Mouse (Mus musculus) hindbrain, embryonic 15.5 days (tissue): ENCODE results near the gene AI661453. TPM values are rescaled to one million over a fixed set of nuclear protein-coding genes. Genes with fewer than 3 reads are reported as not detected.
"Not testable (repeated sequence)": the region's sequence is repeated elsewhere in the genome, so short reads cannot be mapped to it uniquely, and the experiment has no call there.

ENCODE experiments used
- ATAC-seq: fragments of 200-750 bp; cut with Nextera tagmentation; 2 replicates; pipeline ENCODE4 v1.8.0; 2017; ENCODE audit warnings: low read depth, moderate number of reproducible peaks, moderate TSS enrichment; ENCODE audit not compliant: low FRiP score
- H3K27ac ChIP-seq: fragments of 300-500 bp; sonication (generic); replicated peaks from 2 replicates; pipeline ENCODE4 v1.5.1; 2015; ENCODE audit warnings: mild to moderate bottlenecking, inconsistent platforms
- H3K27me3 ChIP-seq: fragments of 300-500 bp; sonication (generic); 2 replicates; pipeline ENCODE4 v1.6.1; 2015; ENCODE audit warnings: control low read depth, inconsistent platforms
- H3K36me3 ChIP-seq: fragments of 300-500 bp; sonication (generic); 2 replicates; pipeline ENCODE4 v1.6.1; 2015; ENCODE audit warnings: control low read depth, inconsistent platforms
- H3K4me1 ChIP-seq: fragments of 300-500 bp; sonication (generic); replicated peaks from 2 replicates; pipeline ENCODE4 v1.6.1; 2015; ENCODE audit warnings: control low read depth, inconsistent platforms
- H3K4me2 ChIP-seq: fragments of 300-500 bp; sonication (generic); 2 replicates; pipeline ENCODE4 v1.6.1; 2015; ENCODE audit warnings: moderate library complexity, mild to moderate bottlenecking, inconsistent platforms
- H3K4me3 ChIP-seq: fragments of 300-500 bp; sonication (generic); 2 replicates; pipeline ENCODE4 v1.5.1; 2015; ENCODE audit warnings: mild to moderate bottlenecking, inconsistent platforms
- H3K9ac ChIP-seq: fragments of 300-500 bp; sonication (generic); 2 replicates; pipeline ENCODE4 v1.6.1; 2015; ENCODE audit warnings: inconsistent platforms
- H3K9me3 ChIP-seq: fragments of 300-500 bp; sonication (generic); 2 replicates; pipeline ENCODE4 v1.6.1; 2016; ENCODE audit warnings: control low read depth, inconsistent platforms
- WGBS: fragments of 180-500 bp; shearing (Covaris S2); methylation state at CpG from one replicate; pipeline ENCODE4 v1.1.7; 2015; 5-methylcytosine and 5-hydroxymethylcytosine counted together
- polyA plus RNA-seq: library from polyadenylated mRNA; unstranded; fragments of >200 nt; fragmentation: Nextera tagmentation; extraction: Ambion mirVana; gene quantifications from 2 replicates; pipeline ENCODE4 v1.2.1, GENCODE M21; 2015

AI661453 gene
- polyA plus RNA-seq, 1 experiment from 2014 or later, result 0.47 TPM

DNA sequence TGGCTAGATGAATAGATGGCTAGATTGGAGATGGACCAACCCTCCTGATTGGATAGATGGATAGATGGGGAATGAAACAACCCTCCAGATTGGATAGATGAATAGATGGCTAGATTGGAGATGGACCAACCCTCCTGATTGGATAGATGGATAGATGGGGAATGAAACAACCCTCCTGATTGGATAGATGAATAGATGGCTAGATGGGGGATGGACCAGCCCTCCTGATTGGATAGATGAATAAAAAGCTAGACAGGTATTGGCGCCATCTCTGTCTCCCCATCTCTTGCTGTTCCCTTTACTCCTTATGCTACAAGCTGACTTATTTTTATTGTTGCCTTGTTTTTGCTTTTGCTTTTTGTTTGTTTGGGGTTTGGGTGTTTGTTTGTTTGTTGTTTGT lies 13.8 kb upstream of the AI661453 start:
- not testable (repeated sequence) for H3K4me3 ChIP-seq, ATAC-seq, H3K9ac ChIP-seq, H3K27ac ChIP-seq, H3K36me3 ChIP-seq, H3K27me3 ChIP-seq, H3K4me2 ChIP-seq, H3K9me3 ChIP-seq, H3K4me1 ChIP-seq
- WGBS, result 75% methylated on average over 1 of the region's 1 CpGs

- H3K4me2 ChIP-seq, result no peak overlapping the region
- no peak overlapping the region for H3K27ac ChIP-seq
- no peaks in the 10 kb centered on the region for H3K27me3 ChIP-seq
- WGBS, result 79% methylated on average over 6 of the region's 6 CpGs
- no peaks in the 10 kb centered on the region for H3K9me3 ChIP-seq
- H3K4me1 ChIP-seq, result peaks cover 4% of the 10 kb centered on the region; the same call in 1 of the 2 replicates
- H3K9ac ChIP-seq, result no peak overlapping the region
- no peak for ATAC-seq
- no peak overlapping the region for H3K4me3 ChIP-seq
- no peaks in the 10 kb centered on the region for H3K36me3 ChIP-seq
These were observed 12.2 kb upstream of the AI661453 start for GRCm38 (mm10) chr17:47424186-47424585.

- 78% methylated on average over 6 of the region's 6 CpGs for WGBS
- H3K36me3 ChIP-seq, result no peaks in the 10 kb centered on the region
- ATAC-seq, result no peak
- no peak overlapping the region for H3K27ac ChIP-seq
- H3K4me3 ChIP-seq, result no peak overlapping the region
- H3K27me3 ChIP-seq, result no peaks in the 10 kb centered on the region
- peaks cover 4% of the 10 kb centered on the region; the same call in 1 of the 2 replicates for H3K4me1 ChIP-seq
- H3K4me2 ChIP-seq, result no peak overlapping the region
- H3K9me3 ChIP-seq, result no peaks in the 10 kb centered on the region
- H3K9ac ChIP-seq, result no peak overlapping the region
These were observed 9.1 kb upstream of the AI661453 start for GRCm38 (mm10) chr17:47427316-47427715.

GRCm38 (mm10) chr17:47428831-47429304 lies 7.5 kb upstream of the AI661453 start:
- H3K4me2 ChIP-seq, result peak overlapping the region; percentile 39
- H3K27ac ChIP-seq, result no peak overlapping the region
- H3K4me1 ChIP-seq, result peaks cover 4% of the 10 kb centered on the region; the same call in 1 of the 2 replicates
- H3K36me3 ChIP-seq, result no peaks in the 10 kb centered on the region
- H3K4me3 ChIP-seq, result no peak overlapping the region
- no peak overlapping the region for H3K9ac ChIP-seq
- H3K9me3 ChIP-seq, result no peaks in the 10 kb centered on the region
- 2% methylated on average over 8 of the region's 8 CpGs for WGBS
- no peaks in the 10 kb centered on the region for H3K27me3 ChIP-seq
- ATAC-seq, result peak; percentile 66

GRCm38 (mm10) chr17:47430815-47431214 lies 5.6 kb upstream of the AI661453 start:
- 75% methylated on average over 5 of the region's 5 CpGs for WGBS

GRCm38 (mm10) chr17:47436907-47437547 lies 612 bp downstream of the AI661453 start, which contains the start of gene 1700001C19Rik:
Gene 1700001C19Rik (minus strand): TSS chr17:47437376.
- Histone ChIP-seq H3K4me2 (peak within 1 kb of the TSS; percentile 81), H3K27me3 (peaks cover 34% of the 10 kb centered on the region), H3K9me3 (no peaks in the 10 kb centered on the region), H3K4me3 (peak within 1 kb of the TSS; percentile 40), H3K4me1 (peaks cover 20% of the 10 kb centered on the region), H3K27ac (no peak within 1 kb of the TSS), H3K36me3 (no peaks in the 10 kb centered on the region), H3K9ac (peak within 1 kb of the TSS; percentile 33)
- WGBS, result 5% methylated on average over 25 of the region's 25 CpGs
- ATAC-seq, result no peak

More at GRCm38 (mm10) chr17:47430815-47431214, 5.6 kb upstream of the AI661453 start:
- Histone ChIP-seq H3K4me1 (peaks cover 4% of the 10 kb centered on the region; the same call in 1 of the 2 replicates), H3K9me3 (no peaks in the 10 kb centered on the region), H3K36me3 (no peaks in the 10 kb centered on the region), H3K9ac (no peak overlapping the region), H3K4me3 (no peak overlapping the region), H3K4me2 (no peak overlapping the region), H3K27ac (no peak overlapping the region), H3K27me3 (peaks cover 5% of the 10 kb centered on the region; the same call in 1 of the 2 replicates)
- ATAC-seq, result no peak

DNA sequence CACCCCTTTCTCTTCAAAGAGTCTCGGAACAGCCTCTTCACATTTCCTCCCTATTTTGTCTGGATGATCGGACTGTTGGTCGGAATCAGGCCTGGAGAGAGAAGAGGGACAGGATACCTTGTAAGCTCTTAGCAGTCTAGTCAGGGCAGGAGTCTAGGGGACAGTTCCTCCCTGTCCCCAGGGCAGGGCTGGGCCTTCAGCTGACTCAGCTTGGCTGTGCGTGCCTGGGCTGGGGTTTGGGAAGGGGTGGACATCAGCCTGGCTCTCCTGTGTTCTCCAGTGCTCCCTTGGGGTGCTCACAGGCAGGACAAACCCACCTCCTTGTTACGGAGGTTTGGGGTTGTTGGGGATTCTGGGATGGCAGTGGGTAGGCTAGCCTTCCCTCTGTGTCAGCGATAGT lies 2.2 kb downstream of the AI661453 start:
- H3K9me3 ChIP-seq, result no peaks in the 10 kb centered on the region
- peaks cover 20% of the 10 kb centered on the region for H3K4me1 ChIP-seq
- 66% methylated on average over 6 of the region's 6 CpGs for WGBS
- no peak overlapping the region for H3K4me3 ChIP-seq
- H3K9ac ChIP-seq, result no peak overlapping the region
- ATAC-seq, result no peak
- no peak overlapping the region for H3K4me2 ChIP-seq
- no peaks in the 10 kb centered on the region for H3K36me3 ChIP-seq
- H3K27me3 ChIP-seq, result peaks cover 34% of the 10 kb centered on the region
- no peak overlapping the region for H3K27ac ChIP-seq

GRCm38 (mm10) chr17:47439396-47440028 lies 3.1 kb downstream of the AI661453 start:
- H3K4me3 ChIP-seq, result no peak overlapping the region
- H3K36me3 ChIP-seq, result no peaks in the 10 kb centered on the region
- no peak overlapping the region for H3K4me2 ChIP-seq
- no peak overlapping the region for H3K9ac ChIP-seq
- peaks cover 20% of the 10 kb centered on the region for H3K4me1 ChIP-seq
- H3K9me3 ChIP-seq, result no peaks in the 10 kb centered on the region
- 39% methylated on average over 9 of the region's 9 CpGs for WGBS
- no peak for ATAC-seq
- no peak overlapping the region for H3K27ac ChIP-seq
- H3K27me3 ChIP-seq, result peaks cover 34% of the 10 kb centered on the region

DNA sequence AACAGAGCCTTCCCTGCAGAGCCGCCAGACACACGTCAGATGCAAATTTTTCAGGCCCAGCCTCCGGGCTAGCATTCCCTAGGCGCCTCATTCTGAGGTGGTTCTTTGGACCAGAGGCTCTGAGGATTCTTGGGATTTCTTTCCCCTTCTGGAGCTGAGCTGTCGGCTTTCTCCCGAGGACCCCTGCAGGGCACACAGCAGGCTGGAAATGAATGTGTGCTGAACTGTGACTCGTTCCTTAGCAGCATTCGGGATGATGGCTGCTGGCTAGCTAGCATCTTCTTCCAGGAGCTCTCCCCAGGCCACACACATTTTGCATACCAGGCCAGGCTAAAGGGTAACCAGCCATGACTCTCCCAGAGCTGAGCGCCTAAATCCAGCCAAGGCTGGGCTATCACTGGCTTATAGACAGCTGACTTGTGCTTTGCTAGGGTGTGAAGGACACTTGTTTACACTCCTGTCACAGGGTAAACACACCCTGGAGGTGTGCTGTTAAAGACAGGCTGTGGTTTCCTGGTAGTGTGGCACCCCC lies 4.0 kb downstream of the AI661453 start:
- peaks cover 20% of the 10 kb centered on the region for H3K4me1 ChIP-seq
- no peak overlapping the region for H3K4me3 ChIP-seq
- 0 out of 2 replicates have a peak overlapping the region, but pooled peaks have one; percentile 1 for H3K4me2 ChIP-seq
- no peak overlapping the region for H3K9ac ChIP-seq
- WGBS, result 2% methylated on average over 9 of the region's 9 CpGs
- peak; percentile 57; the same call in 1 of the 2 replicates for ATAC-seq
- H3K27ac ChIP-seq, result no peak overlapping the region
- H3K9me3 ChIP-seq, result no peaks in the 10 kb centered on the region
- peaks cover 29% of the 10 kb centered on the region for H3K27me3 ChIP-seq
- H3K36me3 ChIP-seq, result no peaks in the 10 kb centered on the region

DNA sequence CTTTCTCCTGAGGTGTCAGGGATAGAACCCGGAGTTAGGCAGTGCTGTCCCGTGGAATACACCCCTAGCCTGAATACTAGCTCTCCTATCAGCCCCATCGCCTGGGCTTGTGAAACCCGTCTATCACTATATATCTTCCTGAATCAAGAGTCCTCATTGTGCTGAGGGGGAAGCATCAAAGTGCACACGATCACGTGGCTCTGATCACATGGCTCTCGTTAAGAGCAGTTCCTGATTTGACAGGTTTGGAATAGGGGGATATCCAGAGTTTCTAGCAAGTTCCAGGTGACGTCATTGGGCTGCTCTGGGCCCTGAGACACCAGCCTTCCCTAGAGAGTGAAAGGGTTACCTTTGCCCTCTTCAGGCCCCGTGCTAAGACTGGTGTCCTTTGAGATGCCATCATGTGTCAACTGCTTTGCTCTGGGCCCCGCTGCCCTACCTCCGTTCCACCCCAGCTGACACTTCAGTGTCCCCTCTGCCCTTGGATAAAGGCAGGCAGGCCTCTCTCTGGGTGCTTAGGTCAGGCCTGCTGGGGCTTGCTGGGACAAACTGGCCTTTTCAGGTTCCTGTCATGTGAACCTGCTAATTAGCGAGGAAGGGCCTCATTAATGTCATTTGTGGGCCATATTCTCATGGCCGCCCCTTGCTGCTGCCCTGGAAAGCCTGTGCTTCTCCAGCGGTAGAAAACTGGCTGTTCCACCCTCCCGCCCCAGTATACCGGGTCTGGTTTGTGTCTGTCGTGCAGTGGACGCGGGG lies 5.1 kb downstream of the AI661453 start:
- Histone ChIP-seq H3K9me3 (no peaks in the 10 kb centered on the region), H3K4me1 (peaks cover 15% of the 10 kb centered on the region), H3K4me3 (no peak overlapping the region), H3K36me3 (no peaks in the 10 kb centered on the region), H3K27me3 (peaks cover 24% of the 10 kb centered on the region), H3K9ac (no peak overlapping the region), H3K4me2 (no peak overlapping the region), H3K27ac (no peak overlapping the region)
- WGBS, result 82% methylated on average over 19 of the region's 19 CpGs
- ATAC-seq, result no peak

GRCm38 (mm10) chr17:47442271-47442670 lies 5.9 kb downstream of the AI661453 start:
- H3K4me1 ChIP-seq, result peaks cover 10% of the 10 kb centered on the region
- H3K27me3 ChIP-seq, result peaks cover 18% of the 10 kb centered on the region
- no peak overlapping the region for H3K4me3 ChIP-seq
- 77% methylated on average over 3 of the region's 3 CpGs for WGBS
- ATAC-seq, result no peak
- no peak overlapping the region for H3K9ac ChIP-seq
- no peaks in the 10 kb centered on the region for H3K9me3 ChIP-seq
- H3K27ac ChIP-seq, result no peak overlapping the region
- H3K4me2 ChIP-seq, result no peak overlapping the region
- H3K36me3 ChIP-seq, result no peaks in the 10 kb centered on the region
